Mouse (Mus musculus) hindbrain, embryonic 10.5 days (tissue): ENCODE measurements around the gene Sec14l5. TPM values are rescaled to one million over a fixed set of nuclear protein-coding genes. Genes with fewer than 3 reads are reported as not detected.
A peak's percentile ranks its signal among the peaks of the same experiment; 100 is the strongest.

ENCODE experiments used
- DNase-seq: peaks from one replicate; pipeline ENCODE4 v3.0.0-alpha.2; 2017; ENCODE audit warnings: low spot score
- H3K27ac ChIP-seq: fragments of 300-500 bp; sonication (generic); 2 replicates; pipeline ENCODE4 v1.5.1; 2016; ENCODE audit warnings: mild to moderate bottlenecking, moderate library complexity
- H3K27me3 ChIP-seq: fragments of 300-500 bp; sonication (generic); 2 replicates; pipeline ENCODE4 v1.6.1; 2016; ENCODE audit warnings: mild to moderate bottlenecking; ENCODE audit not compliant: poor library complexity, insufficient read depth, severe bottlenecking
- H3K36me3 ChIP-seq: fragments of 300-500 bp; sonication (generic); 2 replicates; pipeline ENCODE4 v1.6.1; 2016; ENCODE audit warnings: mild to moderate bottlenecking, moderate library complexity
- H3K4me1 ChIP-seq: fragments of 300-500 bp; sonication (generic); replicated peaks from 2 replicates; pipeline ENCODE4 v1.6.1; 2016; ENCODE audit warnings: mild to moderate bottlenecking
- H3K4me3 ChIP-seq: fragments of 300-500 bp; sonication (generic); 2 replicates; pipeline ENCODE4 v1.5.1; 2016; ENCODE audit warnings: mild to moderate bottlenecking, moderate library complexity
- H3K9me3 ChIP-seq: fragments of 300-500 bp; sonication (generic); 2 replicates; pipeline ENCODE4 v1.6.1; 2016; ENCODE audit warnings: mild to moderate bottlenecking, moderate library complexity
- WGBS: fragments of 180-500 bp; shearing (Covaris S2); methylation state at CpG from one replicate; pipeline ENCODE4 v1.1.7; 2016; 5-methylcytosine and 5-hydroxymethylcytosine counted together
- polyA plus RNA-seq: library from polyadenylated mRNA; unstranded; fragments of >200 nt; fragmentation: Nextera tagmentation; extraction: Ambion mirVana; gene quantifications from 2 replicates; pipeline ENCODE4 v1.2.1, GENCODE M21; 2016

Gene Sec14l5
- polyA plus RNA-seq, 1 experiment from 2014 or later: 0.78 TPM

DNA sequence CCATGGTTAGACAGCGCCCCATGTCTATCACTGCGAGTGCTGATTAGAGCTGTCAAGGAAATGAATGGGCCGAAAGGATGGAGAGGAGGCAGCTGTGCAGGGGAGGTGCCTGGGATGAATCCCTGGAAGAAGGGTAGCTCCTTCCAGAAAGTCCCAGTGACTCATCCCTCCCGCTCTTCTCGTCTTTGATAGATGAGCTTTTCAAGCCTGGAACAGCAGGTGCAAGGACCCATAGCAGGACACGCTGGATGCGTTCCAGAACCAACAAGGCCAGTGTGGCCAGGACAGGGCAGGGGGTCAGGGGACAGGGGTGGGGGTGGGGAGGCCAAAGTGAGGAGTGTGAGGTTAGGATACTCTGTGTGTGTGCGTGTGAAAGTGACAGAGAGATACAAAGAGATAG, 12.3 kb downstream of the Sec14l5 start:
- DNase-seq: no peak
- Histone ChIP-seq H3K27me3 (no peaks in the 10 kb centered on the region), H3K36me3 (no peaks in the 10 kb centered on the region), H3K27ac (no peak overlapping the region), H3K4me1 (0 out of 2 replicates have a peak, but pooled peaks cover 7% of the 10 kb centered on the region), H3K9me3 (no peaks in the 10 kb centered on the region), H3K4me3 (no peak overlapping the region)
- 89% methylated on average over 8 of the region's 8 CpGs for WGBS

- Histone ChIP-seq H3K4me3 (no peak overlapping the region), H3K9me3 (no peaks in the 10 kb centered on the region), H3K27me3 (0 out of 2 replicates have a peak, but pooled peaks cover 3% of the 10 kb centered on the region), H3K4me1 (0 out of 2 replicates have a peak, but pooled peaks cover 4% of the 10 kb centered on the region), H3K27ac (no peak overlapping the region), H3K36me3 (no peaks in the 10 kb centered on the region)
- WGBS: 78% methylated on average over 6 of the region's 6 CpGs
- DNase-seq: no peak
These were observed 17.4 kb downstream of the Sec14l5 start for GRCm38 (mm10) chr16:5164327-5164726.

DNA sequence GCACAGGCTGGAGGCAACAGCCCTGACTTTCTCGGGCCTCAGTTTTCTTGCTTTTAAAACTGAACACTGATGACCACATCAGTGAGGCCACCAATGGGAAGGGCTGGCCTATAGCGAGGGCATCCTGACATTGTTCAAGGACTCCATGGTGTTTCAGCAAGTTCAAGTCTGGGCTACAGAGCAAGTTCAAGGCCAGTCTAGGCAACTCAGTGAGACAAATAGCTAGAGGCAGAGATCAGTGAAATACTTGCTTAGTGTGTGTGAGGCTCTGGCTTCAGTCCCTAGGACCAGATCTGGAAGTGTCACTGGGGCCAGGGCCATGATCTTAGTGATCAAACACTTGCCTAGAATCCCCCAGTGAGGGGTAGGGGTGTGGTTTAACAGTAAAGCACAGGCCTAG, 21.1 kb downstream of the Sec14l5 start:
- Histone ChIP-seq H3K9me3 (no peaks in the 10 kb centered on the region), H3K27ac (no peak overlapping the region), H3K27me3 (0 out of 2 replicates have a peak, but pooled peaks cover 3% of the 10 kb centered on the region), H3K36me3 (no peaks in the 10 kb centered on the region), H3K4me1 (0 out of 2 replicates have a peak, but pooled peaks cover 3% of the 10 kb centered on the region), H3K4me3 (no peak overlapping the region)
- WGBS: 87% methylated on average over 2 of the region's 2 CpGs
- DNase-seq: no peak

- no peaks in the 10 kb centered on the region for H3K36me3 ChIP-seq
- H3K9me3 ChIP-seq: no peaks in the 10 kb centered on the region
- no peak for DNase-seq
- 86% methylated on average over 5 of the region's 5 CpGs for WGBS
- H3K4me3 ChIP-seq: no peak overlapping the region
- H3K27me3 ChIP-seq: 0 out of 2 replicates have a peak, but pooled peaks cover 3% of the 10 kb centered on the region
- 0 out of 2 replicates have a peak, but pooled peaks cover 3% of the 10 kb centered on the region for H3K4me1 ChIP-seq
- H3K27ac ChIP-seq: no peak overlapping the region
These were observed 21.9 kb downstream of the Sec14l5 start for GRCm38 (mm10) chr16:5168829-5169228.

GRCm38 (mm10) chr16:5172636-5173035, 25.7 kb downstream of the Sec14l5 start:
- no peak for DNase-seq
- no peak overlapping the region for H3K4me3 ChIP-seq
- no peak overlapping the region for H3K27ac ChIP-seq
- H3K4me1 ChIP-seq: no peaks in the 10 kb centered on the region
- no peaks in the 10 kb centered on the region for H3K9me3 ChIP-seq
- H3K36me3 ChIP-seq: no peaks in the 10 kb centered on the region
- H3K27me3 ChIP-seq: 0 out of 2 replicates have a peak, but pooled peaks cover 3% of the 10 kb centered on the region
- 94% methylated on average over 6 of the region's 6 CpGs for WGBS

DNA sequence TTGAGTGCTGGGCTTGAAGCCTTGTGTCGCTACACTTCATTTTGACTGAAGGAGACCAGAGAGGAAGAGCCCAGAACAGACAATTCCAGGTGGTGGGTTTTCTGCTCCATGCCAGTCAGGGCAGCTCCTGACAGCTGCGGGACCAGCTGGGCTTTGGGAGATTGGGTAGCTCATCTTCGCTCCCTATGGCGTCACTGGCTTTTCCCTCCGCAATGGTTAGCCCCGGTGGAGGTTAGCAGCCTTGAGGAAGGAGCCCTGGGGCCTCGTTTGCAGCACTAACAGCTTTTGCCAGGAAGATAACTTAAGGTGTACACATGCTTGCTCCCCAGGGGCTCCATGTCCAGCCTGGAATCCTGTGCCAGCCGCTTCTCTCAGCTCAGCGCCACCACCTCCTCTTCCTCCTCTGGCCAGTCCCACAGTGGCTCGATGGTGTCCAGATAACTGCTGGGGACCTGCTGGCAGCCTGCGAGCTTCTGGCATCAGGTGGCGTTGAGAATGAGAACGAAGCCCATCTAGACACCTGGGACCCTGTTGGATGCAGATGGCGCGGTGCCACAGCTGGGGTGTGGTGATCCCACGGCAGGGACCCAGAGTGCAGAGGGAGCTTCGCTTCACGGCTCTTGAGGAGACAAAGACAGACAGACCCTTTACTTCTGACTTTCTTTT, 36.5 kb downstream of the Sec14l5 start:
- peaks cover 5% of the 10 kb centered on the region; the same call in 1 of the 2 replicates for H3K4me1 ChIP-seq
- no peaks in the 10 kb centered on the region for H3K9me3 ChIP-seq
- H3K27me3 ChIP-seq: no peaks in the 10 kb centered on the region
- H3K27ac ChIP-seq: no peak overlapping the region
- no peak overlapping the region for H3K4me3 ChIP-seq
- no peak for DNase-seq
- no peaks in the 10 kb centered on the region for H3K36me3 ChIP-seq
- WGBS: 83% methylated on average over 18 of the region's 18 CpGs

DNA sequence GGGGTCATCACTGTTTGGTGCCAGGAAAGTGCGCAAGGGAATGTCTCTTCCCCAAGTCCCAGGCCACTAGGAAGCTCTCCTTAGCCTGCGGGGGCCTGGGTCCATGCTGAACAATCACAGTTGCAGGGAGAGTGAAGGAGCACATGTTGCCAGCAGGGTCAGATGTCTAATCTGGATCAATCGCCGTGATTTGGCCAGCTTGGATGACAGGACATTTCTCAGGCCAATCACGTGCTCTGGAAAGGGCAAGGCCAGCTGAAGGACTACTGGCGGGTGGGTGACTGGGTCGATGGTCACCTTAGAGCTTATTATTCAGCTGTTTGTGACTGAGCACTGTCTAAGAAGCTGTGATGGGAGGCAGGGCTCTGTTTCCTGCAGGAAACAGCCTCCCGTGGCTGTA, 37.2 kb downstream of the Sec14l5 start:
- Histone ChIP-seq H3K4me3 (no peak overlapping the region), H3K36me3 (no peaks in the 10 kb centered on the region), H3K27me3 (no peaks in the 10 kb centered on the region), H3K9me3 (no peaks in the 10 kb centered on the region), H3K27ac (no peak overlapping the region), H3K4me1 (peaks cover 5% of the 10 kb centered on the region; the same call in 1 of the 2 replicates)
- no peak for DNase-seq
- 65% methylated on average over 8 of the region's 8 CpGs for WGBS

- Histone ChIP-seq H3K27ac (no peak overlapping the region), H3K4me3 (no peak overlapping the region), H3K36me3 (no peaks in the 10 kb centered on the region), H3K27me3 (no peaks in the 10 kb centered on the region; the same call in 1 of the 2 replicates), H3K4me1 (peaks cover 5% of the 10 kb centered on the region; the same call in 1 of the 2 replicates), H3K9me3 (no peaks in the 10 kb centered on the region)
- 86% methylated on average over 5 of the region's 5 CpGs for WGBS
- no peak for DNase-seq
These were observed 38.0 kb downstream of the Sec14l5 start for GRCm38 (mm10) chr16:5184956-5185355.

DNA sequence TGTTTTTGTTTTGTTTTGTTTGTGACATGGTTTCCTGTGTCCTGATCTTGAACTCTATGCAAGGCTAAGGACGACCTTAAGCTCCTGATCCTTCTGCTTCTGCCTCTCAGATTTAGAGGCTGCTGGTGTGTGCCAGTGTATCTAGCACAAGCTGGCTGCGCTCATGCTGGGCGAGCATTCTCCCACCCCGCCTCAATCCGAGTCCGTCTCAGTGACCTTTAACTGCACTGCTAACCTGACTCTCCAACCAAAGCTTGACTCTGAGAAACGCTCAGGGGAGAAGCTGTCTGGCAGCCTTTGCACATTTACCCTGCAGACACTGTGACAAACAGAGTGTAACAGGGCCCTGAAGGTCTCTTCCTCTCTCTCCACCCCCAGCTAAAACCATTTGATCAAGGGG, 38.8 kb downstream of the Sec14l5 start:
- Histone ChIP-seq H3K27ac (no peak overlapping the region), H3K9me3 (no peaks in the 10 kb centered on the region), H3K4me1 (peaks cover 5% of the 10 kb centered on the region; the same call in 1 of the 2 replicates), H3K27me3 (no peaks in the 10 kb centered on the region; the same call in 1 of the 2 replicates), H3K36me3 (no peaks in the 10 kb centered on the region), H3K4me3 (no peak overlapping the region)
- no peak for DNase-seq
- 70% methylated on average over 7 of the region's 7 CpGs for WGBS

- 79% methylated on average over 7 of the region's 7 CpGs for WGBS
- Histone ChIP-seq H3K36me3 (no peaks in the 10 kb centered on the region), H3K4me1 (peaks cover 5% of the 10 kb centered on the region; the same call in 1 of the 2 replicates), H3K4me3 (no peak overlapping the region), H3K9me3 (no peaks in the 10 kb centered on the region), H3K27ac (no peak overlapping the region), H3K27me3 (no peaks in the 10 kb centered on the region; the same call in 1 of the 2 replicates)
- DNase-seq: no peak
These were observed 39.3 kb downstream of the Sec14l5 start for GRCm38 (mm10) chr16:5186234-5186633.

GRCm38 (mm10) chr16:5195080-5195479, 48.2 kb downstream of the Sec14l5 start:
- H3K9me3 ChIP-seq: no peaks in the 10 kb centered on the region
- H3K27ac ChIP-seq: no peak overlapping the region
- DNase-seq: peak; percentile 47
- H3K4me1 ChIP-seq: no peaks in the 10 kb centered on the region
- H3K4me3 ChIP-seq: no peak overlapping the region
- H3K36me3 ChIP-seq: peaks cover 23% of the 10 kb centered on the region
- 24% methylated on average over 6 of the region's 6 CpGs for WGBS
- H3K27me3 ChIP-seq: no peaks in the 10 kb centered on the region

- DNase-seq: peak; percentile 38
- Histone ChIP-seq H3K9me3 (no peaks in the 10 kb centered on the region), H3K4me3 (peak overlapping the region; percentile 92), H3K27ac (no peak overlapping the region), H3K36me3 (peaks cover 17% of the 10 kb centered on the region), H3K27me3 (peaks cover 4% of the 10 kb centered on the region; the same call in 1 of the 2 replicates), H3K4me1 (peaks cover 10% of the 10 kb centered on the region)
- 14% methylated on average over 4 of the region's 4 CpGs for WGBS
These were observed 55.8 kb downstream of the Sec14l5 start for GRCm38 (mm10) chr16:5202681-5203080.

DNA sequence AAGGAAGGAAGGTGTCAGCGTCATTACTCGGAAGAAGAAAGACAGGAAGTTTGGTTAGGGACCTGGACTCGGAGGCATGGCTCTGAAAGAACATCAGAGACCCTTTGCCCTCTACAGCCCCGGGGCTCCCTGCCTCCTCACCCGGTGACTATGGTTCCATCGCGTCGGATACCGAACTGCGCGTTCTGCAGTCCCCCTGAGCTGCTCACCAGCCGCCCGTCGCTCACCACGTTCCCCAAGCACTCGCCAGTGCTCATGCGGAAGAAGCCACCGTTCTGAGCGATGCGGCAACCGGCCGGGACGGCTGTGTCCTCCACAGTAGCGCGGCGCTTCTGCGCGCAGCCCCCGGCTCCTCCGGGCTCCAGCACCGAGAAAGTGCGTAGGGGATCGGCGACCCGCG, 56.3 kb downstream of the Sec14l5 start:
- peak overlapping the region; percentile 80 for H3K27ac ChIP-seq
- peaks cover 4% of the 10 kb centered on the region; the same call in 1 of the 2 replicates for H3K27me3 ChIP-seq
- peak overlapping the region; percentile 92 for H3K4me3 ChIP-seq
- 2% methylated on average over 36 of the region's 36 CpGs for WGBS
- H3K36me3 ChIP-seq: peaks cover 15% of the 10 kb centered on the region
- no peaks in the 10 kb centered on the region for H3K9me3 ChIP-seq
- peaks cover 10% of the 10 kb centered on the region for H3K4me1 ChIP-seq
- DNase-seq: no peak
